Mouse (Mus musculus) ovary, adult 10 weeks (tissue): Measurements from ENCODE around the gene Slc25a45. TPM values are rescaled to one million over a fixed set of nuclear protein-coding genes. Genes with fewer than 3 reads are reported as not detected.

Experiments used
- polyA plus RNA-seq: library from polyadenylated mRNA; stranded (reverse); fragments of 350-450 nt; fragmentation: Illumina TruSeq; extraction: RNeasy Lipid Tissue Mini Kit (QIAGEN cat#74804); gene quantifications from one replicate; pipeline ENCODE4 v1.2.3, GENCODE M21; 2014

The Slc25a45 gene
- 0.31 TPM for polyA plus RNA-seq

GRCm38 (mm10) chr19:5877618-5878361, at the start of gene Slc25a45:
Gene Slc25a45 (plus strand): TSS chr19:5877808.

GRCm38 (mm10) chr19:5874969-5875480, 2.6 kb upstream of the Slc25a45 start, which contains the start of gene Frmd8:
Gene Frmd8 (minus strand): TSS chr19:5875274.

GRCm38 (mm10) chr19:5894002-5894678, 16.5 kb downstream of the Slc25a45 start, which contains the start of gene Tigd3:
Gene Tigd3 (minus strand): TSS chr19:5894149.

GRCm38 (mm10) chr19:5913007-5913719, 35.6 kb downstream of the Slc25a45 start, which contains the start of gene Dpf2:
Gene Dpf2 (minus strand): TSS chr19:5913010.

GRCm38 (mm10) chr19:5924713-5925093, 47.1 kb downstream of the Slc25a45 start, which contains the start of gene Cdc42ep2:
Gene Cdc42ep2 (minus strand): TSS chr19:5924816.

Other genes starting within 250 kb of the Slc25a45 start
- gene Rela, start 240.3 kb upstream of the Slc25a45 start, polyA plus RNA-seq = 1.3 TPM
- 2.2 TPM for gene Sipa1, start 214.1 kb upstream of the Slc25a45 start, polyA plus RNA-seq
- gene Map3k11, start 189.1 kb upstream of the Slc25a45 start, polyA plus RNA-seq = 1.5 TPM
- gene Pcnx3, start 188.9 kb upstream of the Slc25a45 start, polyA plus RNA-seq = 0.29 TPM
- not detected for gene Kcnk7, start 173.4 kb upstream of the Slc25a45 start, polyA plus RNA-seq
- gene Ehbp1l1, start 151.5 kb upstream of the Slc25a45 start, polyA plus RNA-seq = 2.2 TPM
- not detected for gene Fam89b, start 148.2 kb upstream of the Slc25a45 start, polyA plus RNA-seq
- gene Ltbp3, start 136.9 kb upstream of the Slc25a45 start, polyA plus RNA-seq = 7.7 TPM
- 0.57 TPM for gene Scyl1, start 106.4 kb upstream of the Slc25a45 start, polyA plus RNA-seq
- 2.9 TPM for gene Frmd8, start 2.5 kb upstream of the Slc25a45 start, polyA plus RNA-seq
- not detected for gene Tigd3, start 16.3 kb downstream of the Slc25a45 start, polyA plus RNA-seq
- 5.9 TPM for gene Dpf2, start 35.2 kb downstream of the Slc25a45 start, polyA plus RNA-seq
- gene Cdc42ep2, start 47.0 kb downstream of the Slc25a45 start, polyA plus RNA-seq = 1.4 TPM
- gene Pola2, start 86.4 kb downstream of the Slc25a45 start, polyA plus RNA-seq = 4.3 TPM
- not detected for gene Slc22a20, start 108.3 kb downstream of the Slc25a45 start, polyA plus RNA-seq
- 0.74 TPM for gene Capn1, start 138.1 kb downstream of the Slc25a45 start, polyA plus RNA-seq
- 0.37 TPM for gene Syvn1, start 168.8 kb downstream of the Slc25a45 start, polyA plus RNA-seq
- gene Mrpl49, start 180.0 kb downstream of the Slc25a45 start, polyA plus RNA-seq = 25.1 TPM
- 9.8 TPM for gene Fau, start 180.0 kb downstream of the Slc25a45 start, polyA plus RNA-seq
- gene Znhit2, start 183.4 kb downstream of the Slc25a45 start, polyA plus RNA-seq = not detected
- 0.97 TPM for gene Tm7sf2, start 190.6 kb downstream of the Slc25a45 start, polyA plus RNA-seq
- gene Vps51, start 199.4 kb downstream of the Slc25a45 start, polyA plus RNA-seq = 4.0 TPM
- not detected for gene Tmem262, start 202.2 kb downstream of the Slc25a45 start, polyA plus RNA-seq
- gene Gm28374, start 204.4 kb downstream of the Slc25a45 start, polyA plus RNA-seq = not detected
- gene Zfpl1, start 207.1 kb downstream of the Slc25a45 start, polyA plus RNA-seq = 0.71 TPM
- gene Cdca5, start 207.2 kb downstream of the Slc25a45 start, polyA plus RNA-seq = 10.8 TPM
- not detected for gene AC131692.1, start 216.6 kb downstream of the Slc25a45 start, polyA plus RNA-seq
- not detected for gene Naaladl1, start 228.0 kb downstream of the Slc25a45 start, polyA plus RNA-seq
- 0.97 TPM for gene Sac3d1, start 240.8 kb downstream of the Slc25a45 start, polyA plus RNA-seq